Mouse (Mus musculus) ovary, postnatal 36 days (tissue): Measurements from ENCODE around the gene Chd3.
A peak's percentile ranks its signal among the peaks of the same experiment; 100 is the strongest.

Experiments used
- DNase-seq: peaks from one replicate; pipeline ENCODE4 v3.0.0; 2022; ENCODE audit warnings: low spot score, mixed read lengths

Chd3 gene

GRCm38 (mm10) chr11:69389531-69390399, 20.6 kb upstream of the Chd3 start:
- DNase-seq: no peak

GRCm38 (mm10) chr11:69388680-69389079, 19.5 kb upstream of the Chd3 start:
- DNase-seq: no peak

- DNase-seq: no peak
Observed at GRCm38 (mm10) chr11:69386758-69387157, 17.6 kb upstream of the Chd3 start.

GRCm38 (mm10) chr11:69384979-69385378, 15.8 kb upstream of the Chd3 start:
- DNase-seq: no peak

GRCm38 (mm10) chr11:69382478-69383105, 13.4 kb upstream of the Chd3 start:
- no peak for DNase-seq

- DNase-seq: no peak
Observed at GRCm38 (mm10) chr11:69381356-69381755, 12.2 kb upstream of the Chd3 start.

GRCm38 (mm10) chr11:69379600-69379999, 10.4 kb upstream of the Chd3 start:
- DNase-seq: no peak

GRCm38 (mm10) chr11:69377766-69378165, 8.6 kb upstream of the Chd3 start:
- no peak for DNase-seq

- no peak for DNase-seq
Observed at GRCm38 (mm10) chr11:69375646-69376045, 6.4 kb upstream of the Chd3 start.

- no peak for DNase-seq
Observed at GRCm38 (mm10) chr11:69373223-69373965, 4.2 kb upstream of the Chd3 start.

GRCm38 (mm10) chr11:69372780-69373170, 3.6 kb upstream of the Chd3 start:
- no peak for DNase-seq

- no peak for DNase-seq
Observed at GRCm38 (mm10) chr11:69372056-69372779, 3.0 kb upstream of the Chd3 start.

GRCm38 (mm10) chr11:69371601-69372000, 2.4 kb upstream of the Chd3 start:
- no peak for DNase-seq

GRCm38 (mm10) chr11:69370817-69371215, 1.6 kb upstream of the Chd3 start:
- DNase-seq: no peak

GRCm38 (mm10) chr11:69369990-69370816, 997 bp upstream of the Chd3 start:
- no peak for DNase-seq

GRCm38 (mm10) chr11:69368356-69369214, 621 bp downstream of the Chd3 start:
- DNase-seq: peak; percentile 65

GRCm38 (mm10) chr11:69367616-69368355, 1.4 kb downstream of the Chd3 start:
- DNase-seq: peak; percentile 28

- DNase-seq: peak; percentile 29
Observed at GRCm38 (mm10) chr11:69366855-69367615, 2.2 kb downstream of the Chd3 start.
